Mouse (Mus musculus) kidney, adult 2 months (tissue): ENCODE data around the gene Atp5d.

Source experiments
- CTCF ChIP-seq: fragments of 200-500 bp; conservative IDR thresholded peaks from 2 replicates; pipeline ENCODE4 v1.5.1; 2011; ENCODE audit warnings: low read depth, mild to moderate bottlenecking, control low read depth, low read length, moderate library complexity, mixed read lengths; ENCODE audit not compliant: insufficient read depth, insufficient read length
- POLR2A ChIP-seq: fragments of 200-500 bp; IDR thresholded peaks from one replicate; pipeline ENCODE4 v1.6.1; 2011; ENCODE audit warnings: low read depth, low read length, control low read depth

DNA sequence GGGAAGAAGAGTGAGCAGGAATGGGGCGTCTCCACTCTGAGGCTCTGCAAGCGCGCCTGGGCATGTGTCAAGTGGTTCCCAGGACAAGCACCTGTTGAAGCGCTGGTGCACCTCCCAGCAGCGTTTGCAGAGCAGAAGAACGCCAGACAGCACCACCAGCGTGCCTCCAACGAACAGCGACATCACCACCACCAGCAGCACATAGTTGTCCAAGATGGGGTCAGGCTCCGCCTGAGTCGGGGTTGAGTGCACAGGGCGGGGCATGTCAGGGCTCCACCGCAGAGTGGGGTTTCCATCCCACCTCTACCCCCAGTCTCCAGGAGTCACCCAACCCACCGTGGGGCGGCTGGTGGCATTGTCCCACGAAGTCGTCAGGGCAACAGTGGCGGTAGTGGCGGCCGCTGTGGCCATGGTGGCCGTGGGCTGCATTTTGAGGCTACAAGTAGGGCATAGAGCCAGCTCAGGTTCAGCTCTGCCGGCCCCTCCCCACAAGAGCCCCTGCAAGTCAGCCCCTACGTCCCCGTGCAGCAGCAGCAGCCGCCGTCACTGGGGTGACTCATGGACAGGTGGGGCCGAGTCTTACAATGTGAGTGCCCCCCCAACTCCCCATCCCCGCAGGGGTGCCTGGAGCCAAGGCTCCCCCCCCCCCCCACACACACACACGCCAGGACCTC is 1.3 kb upstream of the Atp5d start:
- no peak for TF ChIP-seq CTCF
- no peak for TF ChIP-seq POLR2A
